Mouse (Mus musculus): ENCODE results near the gene Cnot6l. TPM values are rescaled to one million over a fixed set of nuclear protein-coding genes. Genes with fewer than 3 reads are reported as not detected.

The Cnot6l gene
- total and polyA plus RNA-seq, 3 experiments, result 6.8 to 54.3 (median 49.6) TPM

DNA sequence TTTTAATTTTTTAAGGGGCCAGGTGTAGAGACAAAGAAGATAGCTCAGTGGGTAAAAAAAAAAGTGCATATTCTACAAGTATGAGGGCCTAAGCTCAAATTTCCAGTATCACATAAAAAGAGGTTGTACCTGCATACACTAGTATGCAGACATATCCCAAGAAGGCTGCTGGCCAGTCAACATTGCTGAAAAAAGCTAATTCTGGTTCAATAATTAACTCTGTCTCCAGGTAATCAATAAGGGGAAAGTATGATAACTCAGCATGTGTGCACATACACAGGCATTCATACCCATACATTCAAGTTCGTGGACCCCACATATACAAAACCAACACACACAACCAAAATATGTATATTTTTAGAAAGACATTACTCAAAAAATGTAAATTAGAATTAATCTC, 59.3 kb downstream of the Cnot6l start:
- TF ChIP-seq POLR2A (IDR thresholded peaks at IDR 0.05; ENCODE audit: insufficient read depth, low read depth, low read length) (no peak), CTCF (IDR thresholded peaks at IDR 0.05) (no peak), EP300 (IDR thresholded peaks at IDR 0.05; ENCODE audit: insufficient read depth, low read depth, low read length) (no peak)
- Histone ChIP-seq H3K36me3 (ENCODE audit: control insufficient read depth, insufficient read depth, low read length) (peaks cover 7% of the 10 kb centered on the region), H3K4me1 (ENCODE audit: control insufficient read depth, insufficient read depth, low read length) (peaks cover 2% of the 10 kb centered on the region; the same call in 1 of the 2 replicates), H3K27me3 (ENCODE audit: control insufficient read depth, insufficient read depth, low read length) (no peaks in the 10 kb centered on the region), H3K79me2 (replicated peaks; ENCODE audit: control insufficient read depth, insufficient read depth, low read length) (no peaks in the 10 kb centered on the region), H3K27ac (no peak overlapping the region), H3K4me3 (no peak overlapping the region), H3K9ac (ENCODE audit: low read depth, low read length) (no peak overlapping the region)
- 100% methylated on average over 1 of the region's 1 CpGs for WGBS
- intact Hi-C loops (cut with DNase I), result loop anchor here (5.0 kb wide), 1 partner anchor 108 kb away; no protein-coding TSS in a partner anchor
- no peak for DNase-seq

GRCm38 (mm10) chr5:96091468-96091867, 72.5 kb downstream of the Cnot6l start:
- Histone ChIP-seq H3K27ac (no peak overlapping the region), H3K79me2 (replicated peaks; ENCODE audit: control insufficient read depth, insufficient read depth, low read length) (no peaks in the 10 kb centered on the region), H3K36me3 (ENCODE audit: control insufficient read depth, insufficient read depth, low read length) (no peaks in the 10 kb centered on the region; the same call in 1 of the 2 replicates), H3K9ac (ENCODE audit: low read depth, low read length) (no peak overlapping the region), H3K4me3 (no peak overlapping the region), H3K4me1 (ENCODE audit: control insufficient read depth, insufficient read depth, low read length) (no peaks in the 10 kb centered on the region), H3K27me3 (ENCODE audit: control insufficient read depth, insufficient read depth, low read length) (no peaks in the 10 kb centered on the region)
- intact Hi-C loops (cut with DNase I), result loop anchor here (5.0 kb wide), 1 partner anchor 116 kb away; the partner anchor contains the start of gene Mrpl1
- 66% methylated on average over 2 of the region's 2 CpGs for WGBS
- no peak for DNase-seq
- TF ChIP-seq CTCF (IDR thresholded peaks at IDR 0.05) (no peak), EP300 (IDR thresholded peaks at IDR 0.05; ENCODE audit: insufficient read depth, low read depth, low read length) (no peak)

- no peak overlapping the region for H3K27ac ChIP-seq
- no peaks in the 10 kb centered on the region for H3K27me3 ChIP-seq (ENCODE audit: control insufficient read depth, insufficient read depth, low read length)
- no peak for TF ChIP-seq POLR2A (IDR thresholded peaks at IDR 0.05; ENCODE audit: insufficient read depth, low read depth, low read length)
- H3K4me3 ChIP-seq, result no peak overlapping the region
- peaks cover 5% of the 10 kb centered on the region for H3K36me3 ChIP-seq (ENCODE audit: control insufficient read depth, insufficient read depth, low read length)
- H3K79me2 ChIP-seq (replicated peaks; ENCODE audit: control insufficient read depth, insufficient read depth, low read length), result no peaks in the 10 kb centered on the region
- no peaks in the 10 kb centered on the region; the same call in 1 of the 2 replicates for H3K4me1 ChIP-seq (ENCODE audit: control insufficient read depth, insufficient read depth, low read length)
- no peak overlapping the region for H3K9ac ChIP-seq (ENCODE audit: low read depth, low read length)
- intact Hi-C loops (cut with DNase I), result no loop called here
- DNase-seq, result no peak
Observed at GRCm38 (mm10) chr5:96085324-96085723, 78.6 kb downstream of the Cnot6l start.

GRCm38 (mm10) chr5:96079026-96079425, 84.9 kb downstream of the Cnot6l start:
- Histone ChIP-seq H3K4me1 (ENCODE audit: control insufficient read depth, insufficient read depth, low read length) (no peaks in the 10 kb centered on the region), H3K36me3 (ENCODE audit: control insufficient read depth, insufficient read depth, low read length) (peaks cover 5% of the 10 kb centered on the region), H3K27ac (no peak overlapping the region), H3K79me2 (replicated peaks; ENCODE audit: control insufficient read depth, insufficient read depth, low read length) (no peaks in the 10 kb centered on the region), H3K9ac (ENCODE audit: low read depth, low read length) (no peak overlapping the region), H3K27me3 (ENCODE audit: control insufficient read depth, insufficient read depth, low read length) (no peaks in the 10 kb centered on the region), H3K4me3 (no peak overlapping the region)
- no peak for DNase-seq
- TF ChIP-seq EP300 (IDR thresholded peaks at IDR 0.05; ENCODE audit: insufficient read depth, low read depth, low read length) (no peak), CTCF (IDR thresholded peaks at IDR 0.05) (no peak), POLR2A (IDR thresholded peaks at IDR 0.05; ENCODE audit: insufficient read depth, low read depth, low read length) (no peak)
- intact Hi-C loops (cut with DNase I), result loop anchor here (5.0 kb wide), 1 partner anchor 63 kb away; no protein-coding TSS in a partner anchor
- 30% methylated on average over 1 of the region's 1 CpGs for WGBS

DNA sequence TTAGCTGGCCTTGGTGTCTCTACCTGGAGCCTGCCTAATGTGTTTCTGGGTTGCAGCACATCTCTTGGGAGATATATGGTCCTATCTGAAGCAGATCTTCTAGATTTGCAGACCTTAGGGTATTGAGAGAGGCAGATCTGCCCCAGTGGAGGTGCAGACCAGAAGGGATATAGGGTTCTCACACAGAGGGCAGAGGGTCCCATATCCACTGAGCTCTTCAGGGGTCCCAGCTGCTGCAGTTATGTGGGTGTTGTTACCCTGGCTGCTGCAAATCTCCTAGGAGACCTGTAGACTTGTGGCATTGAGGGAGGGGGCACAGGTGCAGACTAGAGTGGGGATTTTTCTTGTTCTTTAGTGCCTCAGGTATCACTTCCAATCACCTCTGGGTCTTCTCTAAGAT, 98.4 kb downstream of the Cnot6l start:
- H3K79me2 ChIP-seq (replicated peaks; ENCODE audit: control insufficient read depth, insufficient read depth, low read length), result no peaks in the 10 kb centered on the region
- H3K4me3 ChIP-seq, result no peak overlapping the region
- intact Hi-C loops (cut with DNase I), result no loop called here
- no peaks in the 10 kb centered on the region for H3K4me1 ChIP-seq (ENCODE audit: control insufficient read depth, insufficient read depth, low read length)
- no peak for DNase-seq
- H3K9ac ChIP-seq (ENCODE audit: low read depth, low read length), result no peak overlapping the region
- no peaks in the 10 kb centered on the region for H3K27me3 ChIP-seq (ENCODE audit: control insufficient read depth, insufficient read depth, low read length)
- no peak overlapping the region for H3K27ac ChIP-seq
- TF ChIP-seq POLR2A (IDR thresholded peaks at IDR 0.05; ENCODE audit: insufficient read depth, low read depth, low read length) (no peak), CTCF (IDR thresholded peaks at IDR 0.05) (no peak), EP300 (IDR thresholded peaks at IDR 0.05; ENCODE audit: insufficient read depth, low read depth, low read length) (no peak)
- H3K36me3 ChIP-seq (ENCODE audit: control insufficient read depth, insufficient read depth, low read length), result no peaks in the 10 kb centered on the region; the same call in 1 of the 2 replicates

DNA sequence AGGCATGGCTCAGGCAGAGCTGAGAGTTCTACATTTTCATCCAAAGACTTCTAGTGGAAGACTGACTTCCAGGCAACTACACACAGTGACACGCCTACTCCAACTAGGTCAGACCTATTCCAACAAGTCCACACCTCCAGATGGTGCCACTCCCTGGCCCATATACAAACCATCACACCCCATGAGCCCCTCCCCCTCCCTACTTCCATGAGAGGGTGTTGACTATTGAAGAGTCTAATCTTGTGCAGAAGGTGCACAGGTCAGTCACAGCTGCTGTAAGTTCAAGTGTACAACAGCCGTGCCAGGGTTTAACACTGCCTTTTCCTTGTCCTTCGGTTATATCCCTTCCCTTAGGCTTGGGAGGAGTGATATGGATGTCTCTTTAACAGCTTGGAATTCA, 121.5 kb downstream of the Cnot6l start:
- Histone ChIP-seq H3K9ac (ENCODE audit: low read depth, low read length) (no peak overlapping the region), H3K79me2 (replicated peaks; ENCODE audit: control insufficient read depth, insufficient read depth, low read length) (no peaks in the 10 kb centered on the region), H3K36me3 (ENCODE audit: control insufficient read depth, insufficient read depth, low read length) (no peaks in the 10 kb centered on the region), H3K4me1 (ENCODE audit: control insufficient read depth, insufficient read depth, low read length) (no peaks in the 10 kb centered on the region), H3K27me3 (ENCODE audit: control insufficient read depth, insufficient read depth, low read length) (no peaks in the 10 kb centered on the region), H3K4me3 (no peak overlapping the region), H3K27ac (no peak overlapping the region)
- TF ChIP-seq POLR2A (IDR thresholded peaks at IDR 0.05; ENCODE audit: insufficient read depth, low read depth, low read length), result no peak
- TF ChIP-seq EP300 (IDR thresholded peaks at IDR 0.05; ENCODE audit: insufficient read depth, low read depth, low read length), result no peak
- TF ChIP-seq CTCF (IDR thresholded peaks at IDR 0.05), result no peak
- WGBS, result 77% methylated on average over 3 of the region's 3 CpGs
- no peak for DNase-seq
- intact Hi-C loops (cut with DNase I), result no loop called here

Data from heart, adult 2 months (tissue).